Mouse (Mus musculus) forebrain, embryonic 10.5 days (tissue): ENCODE measurements at regions not wholly inside any gene's neighbourhood (a gene's known extent, or its start where the extent isn't known, plus 50 kb on each side); places are given as distances from the start of the nearest gene placed in this dataset.

Experiments used
- DNase-seq: peaks from one replicate; pipeline ENCODE4 v3.0.0-alpha.2; 2017; ENCODE audit warnings: low spot score; ENCODE audit errors: extremely low spot score
- H3K27ac ChIP-seq: fragments of 300-500 bp; sonication (generic); 2 replicates; pipeline ENCODE4 v1.5.1; 2016; ENCODE audit warnings: mild to moderate bottlenecking
- H3K27me3 ChIP-seq: fragments of 300-500 bp; sonication (generic); 2 replicates; pipeline ENCODE4 v1.6.1; 2016; ENCODE audit warnings: mild to moderate bottlenecking; ENCODE audit not compliant: poor library complexity, severe bottlenecking
- H3K36me3 ChIP-seq: fragments of 300-500 bp; sonication (generic); replicated peaks from 2 replicates; pipeline ENCODE4 v1.6.1; 2016; ENCODE audit warnings: mild to moderate bottlenecking, moderate library complexity
- H3K4me1 ChIP-seq: fragments of 300-500 bp; sonication (generic); 2 replicates; pipeline ENCODE4 v1.6.1; 2016
- H3K4me3 ChIP-seq: fragments of 300-500 bp; sonication (generic); 2 replicates; pipeline ENCODE4 v1.5.1; 2016; ENCODE audit warnings: mild to moderate bottlenecking, moderate library complexity
- H3K9me3 ChIP-seq: fragments of 300-500 bp; sonication (generic); 2 replicates; pipeline ENCODE4 v1.6.1; 2016; ENCODE audit warnings: mild to moderate bottlenecking, moderate library complexity
- WGBS: fragments of 180-500 bp; shearing (Covaris S2); methylation state at CpG from one replicate; pipeline ENCODE4 v1.1.7; 2016; 5-methylcytosine and 5-hydroxymethylcytosine counted together

GRCm38 (mm10) chr11:32113118-32113826, 86.8 kb downstream of the Il9r start:
- peak overlapping the region; percentile 34 for H3K4me3 ChIP-seq
- peaks cover 55% of the 10 kb centered on the region for H3K27me3 ChIP-seq
- peaks cover 52% of the 10 kb centered on the region for H3K4me1 ChIP-seq

GRCm38 (mm10) chr11:32112521-32112920, 87.6 kb downstream of the Il9r start:
- H3K4me3 ChIP-seq, result peak overlapping the region; percentile 34; the same call in 1 of the 2 replicates
- peaks cover 20% of the 10 kb centered on the region for H3K9me3 ChIP-seq
- DNase-seq, result peak; percentile 45
- peaks cover 7% of the 10 kb centered on the region for H3K36me3 ChIP-seq
- WGBS, result 9% methylated on average over 5 of the region's 5 CpGs
- H3K4me1 ChIP-seq, result peaks cover 55% of the 10 kb centered on the region
- peak overlapping the region; percentile 88 for H3K27ac ChIP-seq
- peaks cover 54% of the 10 kb centered on the region for H3K27me3 ChIP-seq

More at GRCm38 (mm10) chr11:32113118-32113826, 86.8 kb downstream of the Il9r start:
- Histone ChIP-seq H3K9me3 (peaks cover 20% of the 10 kb centered on the region), H3K36me3 (peaks cover 7% of the 10 kb centered on the region), H3K27ac (peak overlapping the region; percentile 88)
- 13% methylated on average over 2 of the region's 2 CpGs for WGBS
- DNase-seq, result peak; percentile 89

GRCm38 (mm10) chr11:32111841-32112240, 88.2 kb downstream of the Il9r start:
- Histone ChIP-seq H3K4me3 (no peak overlapping the region), H3K9me3 (peaks cover 20% of the 10 kb centered on the region), H3K27me3 (peaks cover 52% of the 10 kb centered on the region), H3K36me3 (peaks cover 7% of the 10 kb centered on the region), H3K27ac (peak overlapping the region; percentile 88), H3K4me1 (peaks cover 54% of the 10 kb centered on the region)
- 38% methylated on average over 3 of the region's 3 CpGs for WGBS
- DNase-seq, result no peak

GRCm38 (mm10) chr11:32109911-32110310, 90.2 kb downstream of the Il9r start:
- H3K27me3 ChIP-seq, result peaks cover 43% of the 10 kb centered on the region
- H3K4me1 ChIP-seq, result peaks cover 67% of the 10 kb centered on the region
- H3K4me3 ChIP-seq, result no peak overlapping the region
- H3K9me3 ChIP-seq, result peaks cover 10% of the 10 kb centered on the region
- DNase-seq, result no peak
- WGBS, result 77% methylated on average over 3 of the region's 3 CpGs
- peaks cover 6% of the 10 kb centered on the region for H3K36me3 ChIP-seq
- no peak overlapping the region for H3K27ac ChIP-seq
